Mouse (Mus musculus) ovary, postnatal 14 days (tissue): Measurements from ENCODE around the gene Olfr1344.
"Not testable (repeated sequence)": the region's sequence is repeated elsewhere in the genome, so short reads cannot be mapped to it uniquely, and the experiment has no call there.

Experiments
- DNase-seq: peaks from one replicate; pipeline ENCODE4 v3.0.0; 2022; ENCODE audit warnings: low spot score

Gene Olfr1344

GRCm38 (mm10) chr7:6438388-6438787 lies at the start of gene Olfr1344:
TSS of gene Olfr1344 (plus strand) at chr7:6438688.
- DNase-seq = no peak

- DNase-seq = no peak
Measured at GRCm38 (mm10) chr7:6388971-6389370, 49.5 kb upstream of the Olfr1344 start.

- no peak for DNase-seq
Measured at GRCm38 (mm10) chr7:6389449-6389848, 49.0 kb upstream of the Olfr1344 start.

- DNase-seq = peak; percentile 27
Measured at GRCm38 (mm10) chr7:6397996-6398975, 40.2 kb upstream of the Olfr1344 start, which contains the start of gene Smim17. TSS of gene Smim17 (plus strand) at chr7:6398715.

GRCm38 (mm10) chr7:6410043-6410442 lies 28.4 kb upstream of the Olfr1344 start, which contains the start of gene Gm20715:
TSS of gene Gm20715 (plus strand) at chr7:6410277.
- peak; percentile 98 for DNase-seq

- DNase-seq = no peak
Measured at GRCm38 (mm10) chr7:6414626-6415441, 23.7 kb upstream of the Olfr1344 start.

- DNase-seq = no peak
Measured at GRCm38 (mm10) chr7:6415442-6415787, 23.1 kb upstream of the Olfr1344 start.

- no peak for DNase-seq
Measured at GRCm38 (mm10) chr7:6419894-6420293, 18.6 kb upstream of the Olfr1344 start.

GRCm38 (mm10) chr7:6429381-6429780 lies 9.1 kb upstream of the Olfr1344 start:
- DNase-seq = no peak

- no peak for DNase-seq
Measured at GRCm38 (mm10) chr7:6430342-6430741, 8.1 kb upstream of the Olfr1344 start.

GRCm38 (mm10) chr7:6441173-6441572 lies 2.7 kb downstream of the Olfr1344 start:
- no peak for DNase-seq

GRCm38 (mm10) chr7:6447771-6448170 lies 9.3 kb downstream of the Olfr1344 start:
- DNase-seq = no peak

GRCm38 (mm10) chr7:6455868-6456267 lies 17.4 kb downstream of the Olfr1344 start, which contains the start of gene Olfr1336:
TSS of gene Olfr1336 (plus strand) at chr7:6456168.
- no peak for DNase-seq

- DNase-seq = no peak
Measured at GRCm38 (mm10) chr7:6456399-6456798, 17.9 kb downstream of the Olfr1344 start.

GRCm38 (mm10) chr7:6466951-6467350 lies 28.5 kb downstream of the Olfr1344 start, which contains the start of gene Olfr1346:
TSS of gene Olfr1346 (plus strand) at chr7:6467101.
- DNase-seq = no peak

- DNase-seq = not testable (repeated sequence)
Measured at GRCm38 (mm10) chr7:6477633-6478032, 39.1 kb downstream of the Olfr1344 start.

GRCm38 (mm10) chr7:6486841-6487240 lies 48.4 kb downstream of the Olfr1344 start, which contains the start of gene Olfr5:
TSS of gene Olfr5 (minus strand) at chr7:6486941.
- no peak for DNase-seq
